Mouse (Mus musculus): ENCODE data around the gene Ckap4. TPM values are rescaled to one million over a fixed set of nuclear protein-coding genes. Genes with fewer than 3 reads are reported as not detected.

Ckap4 gene
- polyA plus RNA-seq, 1 experiment from 2014 or later = 49.2 TPM

DNA sequence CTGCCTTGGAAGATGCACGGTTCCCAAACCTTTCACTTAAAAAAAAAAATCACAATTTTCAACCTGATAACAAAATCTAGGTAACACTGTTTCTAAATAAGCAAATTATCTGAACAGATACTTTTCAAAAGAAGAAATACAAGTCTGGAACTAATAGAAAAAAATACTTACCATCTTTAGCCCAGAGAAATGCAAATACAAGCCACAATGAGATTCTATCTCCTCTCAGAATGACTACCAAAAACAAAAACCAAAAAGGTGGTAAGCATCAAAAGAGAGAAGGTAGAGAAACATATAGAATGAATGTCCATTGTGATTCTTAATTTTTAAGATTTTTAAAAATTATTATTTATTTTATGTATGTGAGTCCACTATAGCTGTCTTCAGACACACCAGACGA is 18.6 kb upstream of the Ckap4 start:
- WGBS = 89% methylated on average over 2 of the region's 2 CpGs

GRCm38 (mm10) chr10:84551846-84552245 is 18.0 kb upstream of the Ckap4 start:
- Histone ChIP-seq H3K27me3 (replicated peaks; ENCODE audit: insufficient read depth, low read length) (no peaks in the 10 kb centered on the region), H3K36me3 (ENCODE audit: insufficient read depth, low read length) (no peaks in the 10 kb centered on the region), H3K9ac (replicated peaks; ENCODE audit: low read depth) (no peak overlapping the region), H3K4me3 (ENCODE audit: low read depth, low read length) (no peak overlapping the region), H3K4me2 (replicated peaks; ENCODE audit: low read depth, low read length) (no peak overlapping the region), H3K4me1 (ENCODE audit: insufficient read depth, low read depth, low read length) (no peaks in the 10 kb centered on the region), H3K27ac (ENCODE audit: low read length) (no peak overlapping the region), H3K9me3 (ENCODE audit: low read length) (no peaks in the 10 kb centered on the region)
- no peak for TF ChIP-seq CTCF (IDR thresholded peaks at IDR 0.05)
- TF ChIP-seq EP300 (IDR thresholded peaks at IDR 0.05) = no peak
- 91% methylated on average over 3 of the region's 3 CpGs for WGBS
- ATAC-seq = no peak
- DNase-seq (ENCODE audit: low spot score) = no peak

More for the DNA sequence above, 18.6 kb upstream of the Ckap4 start:
- Histone ChIP-seq H3K27ac (ENCODE audit: low read length) (no peak overlapping the region), H3K27me3 (replicated peaks; ENCODE audit: insufficient read depth, low read length) (no peaks in the 10 kb centered on the region), H3K4me1 (ENCODE audit: insufficient read depth, low read depth, low read length) (no peaks in the 10 kb centered on the region), H3K4me3 (ENCODE audit: low read depth, low read length) (no peak overlapping the region), H3K9me3 (ENCODE audit: low read length) (no peaks in the 10 kb centered on the region), H3K9ac (replicated peaks; ENCODE audit: low read depth) (no peak overlapping the region), H3K4me2 (replicated peaks; ENCODE audit: low read depth, low read length) (no peak overlapping the region), H3K36me3 (ENCODE audit: insufficient read depth, low read length) (no peaks in the 10 kb centered on the region)
- no peak for DNase-seq (ENCODE audit: low spot score)
- TF ChIP-seq CTCF (IDR thresholded peaks at IDR 0.05) (no peak), EP300 (IDR thresholded peaks at IDR 0.05) (no peak)
- ATAC-seq = no peak

DNA sequence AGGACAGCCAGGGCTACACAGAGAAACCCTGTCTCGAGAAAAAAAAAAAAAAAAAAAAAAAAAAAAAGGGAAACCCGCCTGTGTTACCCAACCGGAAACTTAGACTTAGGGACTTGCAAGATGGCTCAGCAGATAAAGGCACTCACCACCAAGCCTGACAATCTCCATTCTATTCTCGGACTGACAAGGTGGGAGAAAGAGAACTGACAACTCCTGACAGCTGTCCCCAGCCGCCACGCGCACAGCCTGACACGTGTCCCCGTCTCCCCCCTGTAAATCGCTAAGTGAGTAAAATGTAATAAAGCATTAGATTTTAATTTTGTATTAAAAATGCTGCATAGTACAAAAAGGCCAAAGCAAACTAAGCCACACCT is 16.0 kb upstream of the Ckap4 start:
- H3K9me3 ChIP-seq (ENCODE audit: low read length) = no peaks in the 10 kb centered on the region
- no peak overlapping the region for H3K27ac ChIP-seq (ENCODE audit: low read length)
- no peaks in the 10 kb centered on the region for H3K36me3 ChIP-seq (ENCODE audit: insufficient read depth, low read length)
- 75% methylated on average over 10 of the region's 10 CpGs for WGBS
- ATAC-seq = no peak
- no peaks in the 10 kb centered on the region for H3K4me1 ChIP-seq (ENCODE audit: insufficient read depth, low read depth, low read length)
- no peak overlapping the region for H3K9ac ChIP-seq (replicated peaks; ENCODE audit: low read depth)
- H3K4me2 ChIP-seq (replicated peaks; ENCODE audit: low read depth, low read length) = no peak overlapping the region
- no peak for DNase-seq (ENCODE audit: low spot score)
- H3K27me3 ChIP-seq (replicated peaks; ENCODE audit: insufficient read depth, low read length) = no peaks in the 10 kb centered on the region
- TF ChIP-seq CTCF (IDR thresholded peaks at IDR 0.05) (no peak), EP300 (IDR thresholded peaks at IDR 0.05) (no peak)
- no peak overlapping the region for H3K4me3 ChIP-seq (ENCODE audit: low read depth, low read length)

DNA sequence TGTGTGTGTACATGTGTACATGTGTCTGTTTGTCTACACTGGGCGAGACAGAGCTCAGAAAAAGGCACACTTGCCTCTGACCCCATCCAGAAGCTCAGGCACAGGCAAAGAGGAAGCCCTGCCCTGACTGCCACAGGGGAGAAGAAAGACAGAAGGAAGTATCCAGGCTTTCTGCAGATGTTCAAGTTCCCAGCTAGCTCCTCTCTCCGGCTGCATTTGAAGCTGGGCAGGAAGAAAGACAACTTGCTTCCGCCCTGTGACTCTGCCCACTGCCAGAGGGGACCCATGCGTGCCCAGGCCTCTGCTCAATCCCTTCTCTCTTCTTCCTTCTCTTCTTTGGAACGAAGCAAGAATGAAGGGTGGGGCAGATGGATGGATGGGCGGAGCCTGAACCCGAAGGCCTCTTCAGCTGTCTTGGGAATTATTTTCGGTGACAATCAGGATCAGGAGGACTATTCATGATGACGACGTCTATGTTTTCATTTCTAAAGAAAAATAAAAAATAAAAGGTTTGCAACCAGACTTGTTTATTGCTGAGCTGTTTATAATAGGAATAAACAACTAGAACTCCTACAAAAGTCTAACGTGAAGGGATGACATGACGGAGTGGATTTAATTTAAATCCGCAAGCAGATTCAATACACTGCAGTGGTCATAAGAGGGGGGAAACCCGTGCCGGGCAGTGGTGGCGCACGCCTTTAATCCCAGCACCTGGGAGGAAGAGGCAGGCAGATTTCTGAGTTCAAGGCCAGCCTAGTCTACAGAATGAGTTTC is 15.5 kb upstream of the Ckap4 start:
- Histone ChIP-seq H3K27ac (ENCODE audit: low read length) (no peak overlapping the region), H3K4me2 (replicated peaks; ENCODE audit: low read depth, low read length) (no peak overlapping the region), H3K9ac (replicated peaks; ENCODE audit: low read depth) (no peak overlapping the region), H3K27me3 (replicated peaks; ENCODE audit: insufficient read depth, low read length) (no peaks in the 10 kb centered on the region), H3K9me3 (ENCODE audit: low read length) (no peaks in the 10 kb centered on the region), H3K36me3 (ENCODE audit: insufficient read depth, low read length) (no peaks in the 10 kb centered on the region), H3K4me1 (ENCODE audit: insufficient read depth, low read depth, low read length) (no peaks in the 10 kb centered on the region), H3K4me3 (ENCODE audit: low read depth, low read length) (no peak overlapping the region)
- ATAC-seq (no peak), DNase-seq (ENCODE audit: low spot score) (no peak)
- no peak for TF ChIP-seq EP300 (IDR thresholded peaks at IDR 0.05)
- no peak for TF ChIP-seq CTCF (IDR thresholded peaks at IDR 0.05)
- WGBS = 71% methylated on average over 17 of the region's 17 CpGs

GRCm38 (mm10) chr10:84544841-84545610 is 11.2 kb upstream of the Ckap4 start:
- Histone ChIP-seq H3K4me3 (ENCODE audit: low read depth, low read length) (no peak overlapping the region), H3K9me3 (ENCODE audit: low read length) (no peaks in the 10 kb centered on the region), H3K4me1 (ENCODE audit: insufficient read depth, low read depth, low read length) (no peaks in the 10 kb centered on the region), H3K4me2 (replicated peaks; ENCODE audit: low read depth, low read length) (no peak overlapping the region), H3K27me3 (replicated peaks; ENCODE audit: insufficient read depth, low read length) (no peaks in the 10 kb centered on the region), H3K9ac (replicated peaks; ENCODE audit: low read depth) (no peak overlapping the region), H3K27ac (ENCODE audit: low read length) (no peak overlapping the region), H3K36me3 (ENCODE audit: insufficient read depth, low read length) (no peaks in the 10 kb centered on the region)
- ATAC-seq = no peak
- WGBS = 41% methylated on average over 7 of the region's 7 CpGs
- TF ChIP-seq EP300 (IDR thresholded peaks at IDR 0.05) = no peak
- TF ChIP-seq CTCF (IDR thresholded peaks at IDR 0.05) = no peak
- no peak for DNase-seq (ENCODE audit: low spot score)

DNA sequence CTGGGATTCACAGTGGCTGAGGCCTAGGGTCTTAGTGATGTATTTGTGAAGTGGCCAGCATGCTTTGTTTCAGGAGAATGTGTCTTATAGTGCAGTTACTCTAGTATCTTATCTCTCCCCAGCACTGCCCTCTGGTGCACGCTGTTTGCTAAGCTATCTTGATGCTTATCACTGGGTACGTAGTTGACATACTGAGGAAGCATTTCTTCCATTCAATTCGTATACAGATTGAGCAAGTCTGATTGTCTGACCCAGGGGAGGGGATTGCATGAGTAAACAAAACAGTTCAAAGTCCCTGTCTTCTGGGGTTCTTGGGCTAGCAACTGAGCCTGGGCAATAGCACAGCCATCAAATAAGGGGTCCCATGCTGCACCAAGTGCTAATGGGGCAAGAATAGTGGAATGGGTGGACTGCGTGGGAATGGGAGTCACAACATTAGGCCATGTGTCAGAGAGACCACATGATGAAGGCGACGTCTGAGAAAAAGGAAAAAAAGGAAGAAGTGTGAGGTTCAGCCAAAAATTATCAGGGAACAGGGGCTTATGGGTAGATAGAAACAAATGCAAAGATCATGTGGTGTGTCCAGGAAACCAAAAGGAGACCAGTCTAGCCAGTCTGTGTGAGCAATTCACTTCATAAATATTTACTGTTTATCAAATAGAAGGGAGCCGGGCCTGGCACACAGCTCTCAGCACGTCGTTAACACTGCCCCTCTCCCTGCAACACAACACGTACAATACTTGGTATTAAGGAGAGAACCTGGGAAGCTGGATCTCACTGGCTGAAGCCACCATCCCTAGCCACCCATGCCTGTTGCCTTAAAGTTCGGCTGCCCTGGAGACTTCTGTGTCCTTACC is 9.2 kb upstream of the Ckap4 start:
- Histone ChIP-seq H3K9me3 (ENCODE audit: low read length) (no peaks in the 10 kb centered on the region), H3K27ac (ENCODE audit: low read length) (no peak overlapping the region), H3K4me3 (ENCODE audit: low read depth, low read length) (no peak overlapping the region), H3K4me2 (replicated peaks; ENCODE audit: low read depth, low read length) (no peak overlapping the region), H3K36me3 (ENCODE audit: insufficient read depth, low read length) (no peaks in the 10 kb centered on the region), H3K4me1 (ENCODE audit: insufficient read depth, low read depth, low read length) (no peaks in the 10 kb centered on the region), H3K27me3 (replicated peaks; ENCODE audit: insufficient read depth, low read length) (no peaks in the 10 kb centered on the region), H3K9ac (replicated peaks; ENCODE audit: low read depth) (no peak overlapping the region)
- DNase-seq (ENCODE audit: low spot score) (peak; percentile 38), ATAC-seq (peak; percentile 40)
- 37% methylated on average over 11 of the region's 11 CpGs for WGBS
- TF ChIP-seq EP300 (IDR thresholded peaks at IDR 0.05) (no peak), CTCF (IDR thresholded peaks at IDR 0.05) (peak; percentile 61)
